ENCODE assay signal across 13 mouse cellular contexts in the genomic region with DNA sequence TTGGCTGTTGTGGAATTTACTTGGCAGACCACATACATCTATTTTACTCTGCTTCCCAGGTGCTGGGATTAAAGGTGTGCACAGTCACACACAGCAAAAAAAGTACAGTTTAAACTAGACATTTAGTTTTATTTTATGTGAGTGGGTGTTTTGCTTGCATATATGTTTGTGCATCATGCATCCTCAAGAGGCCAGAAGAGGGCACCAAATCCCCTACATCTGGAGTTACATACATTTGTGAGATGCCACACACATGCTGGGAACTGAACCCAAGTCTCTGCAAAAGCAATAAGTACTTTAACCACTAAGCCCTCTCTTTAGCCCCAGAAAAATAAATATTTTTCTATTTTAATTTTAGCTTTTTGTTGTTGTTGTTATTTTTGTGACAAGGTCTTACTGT.
A peak's percentile ranks its signal among the peaks of the same experiment; 100 is the strongest.
DNase-seq lines count a peak whose midpoint lies in the region; ATAC-seq and TF ChIP-seq lines count a peak whose summit lies in the region.
"Had no signal": no experiment of that assay in that cellular context is flagged by ENCODE, and none has a peak within 500 bp of the region (broad histone marks: within the 10 kb centered on the region; RNA-seq: fewer than 3 reads in every experiment).

No protein-coding gene starts in this region.

- peak; percentile 54 for TF ChIP-seq RAD21 in MEL (IDR thresholded peaks at IDR 0.05; ENCODE audit: low read depth, low read length)

- no peak overlapping the region for H3K4me2 ChIP-seq in midbrain, postnatal 0 days (ENCODE audit: low read depth, low read length, poor library complexity, severe bottlenecking)

- peak; percentile 35; the same call in 1 of the 2 replicates for TF ChIP-seq CTCF in layer of hippocampus, adult 2 months (conservative IDR thresholded peaks at IDR 0.05)
- TF ChIP-seq CTCF in MEL (IDR thresholded peaks at IDR 0.05 in 2 of 3, conservative IDR thresholded peaks at IDR 0.05 in 1 of 3; ENCODE audit: control insufficient read depth in 1 of 3, insufficient read depth in 1 of 3, low read depth in 2 of 3, low read length in 3 of 3, poor library complexity in 1 of 3, severe bottlenecking in 1 of 3): peak; percentile 23 to 54 (median 26); a peak in 4 of 6 replicates
- TF ChIP-seq CTCF in midbrain, postnatal 0 days (IDR thresholded peaks at IDR 0.05): no peak

- H3K9ac ChIP-seq in MEL (ENCODE audit: control insufficient read depth, low read depth, low read length, poor library complexity, severe bottlenecking): no peak overlapping the region
- no peak overlapping the region for H3K9ac ChIP-seq in midbrain, postnatal 0 days (replicated peaks; ENCODE audit: low read length, poor library complexity, severe bottlenecking)

- TF ChIP-seq POLR2A in MEL (IDR thresholded peaks at IDR 0.05; ENCODE audit: control insufficient read depth in 1 of 2, insufficient read depth in 1 of 2, low read depth in 1 of 2, low read length in 2 of 2, poor library complexity in 1 of 2): no peak

- peaks cover 0 to 2% of the 10 kb centered on the region in 2 experiments; a peak in 1 of 4 replicates for H3K36me3 ChIP-seq in MEL (ENCODE audit: control insufficient read depth in 1 of 2, insufficient read depth in 2 of 2, low read length in 2 of 2)
- H3K36me3 ChIP-seq in midbrain, postnatal 0 days (ENCODE audit: insufficient read depth, low read length): no peaks in the 10 kb centered on the region

- no peaks in the 10 kb centered on the region for H3K79me2 ChIP-seq in MEL (ENCODE audit: control insufficient read depth, insufficient read depth, low read length, poor library complexity)

- no peaks in the 10 kb centered on the region for H3K27me3 ChIP-seq in MEL (ENCODE audit: control insufficient read depth in 1 of 2, insufficient read depth in 2 of 2, low read length in 2 of 2)
- H3K27me3 ChIP-seq in midbrain, postnatal 0 days (ENCODE audit: insufficient read depth, low read length): no peaks in the 10 kb centered on the region

- H3K4me3 ChIP-seq in layer of hippocampus, adult 2 months: no peak overlapping the region
- H3K4me3 ChIP-seq in MEL (ENCODE audit: control insufficient read depth in 1 of 2, insufficient read depth in 1 of 2, low read depth in 2 of 2, low read length in 2 of 2): no peak overlapping the region
- H3K4me3 ChIP-seq in midbrain, postnatal 0 days (ENCODE audit: low read depth, low read length): no peak overlapping the region
- H3K4me3 ChIP-seq: midbrain, embryonic 10.5 days had no signal

- H3K4me1 ChIP-seq in MEL (ENCODE audit: control insufficient read depth in 1 of 2, insufficient read depth in 2 of 2, low read length in 2 of 2): peaks cover 0 to 1% of the 10 kb centered on the region in 2 experiments; a peak in 2 of 4 replicates
- H3K4me1 ChIP-seq in midbrain, postnatal 0 days (ENCODE audit: insufficient read depth, low read length): no peaks in the 10 kb centered on the region
- H3K4me1 ChIP-seq: midbrain, embryonic 10.5 days had no signal

- ATAC-seq in midbrain, postnatal 0 days (ENCODE audit: low FRiP score): no peak

- no peaks in the 10 kb centered on the region for H3K9me3 ChIP-seq in MEL (replicated peaks; ENCODE audit: insufficient read depth, low read length)
- no peaks in the 10 kb centered on the region for H3K9me3 ChIP-seq in midbrain, postnatal 0 days (ENCODE audit: low read length)
- H3K9me3 ChIP-seq: midbrain, embryonic 10.5 days had no signal

- no peak for TF ChIP-seq EP300 in MEL (IDR thresholded peaks at IDR 0.05; ENCODE audit: low read depth in 1 of 2, low read length in 2 of 2)

- H3K27ac ChIP-seq in layer of hippocampus, adult 2 months: no peak overlapping the region
- no peak overlapping the region for H3K27ac ChIP-seq in MEL (ENCODE audit: control insufficient read depth, low read depth, low read length)
- no peak overlapping the region for H3K27ac ChIP-seq in midbrain, postnatal 0 days (ENCODE audit: low read depth, low read length)
- H3K27ac ChIP-seq: midbrain, embryonic 10.5 days had no signal

- DNase-seq in embryo, embryonic 10.5 days (ENCODE audit: low spot score): peak; percentile 9
- no peak for DNase-seq in embryo, embryonic 10 days (ENCODE audit: low spot score)
- DNase-seq in layer of hippocampus, adult 2 months (ENCODE audit: low spot score in 2 of 2): no peak
- no peak for DNase-seq in layer of hippocampus, adult 8-10 months (ENCODE audit: low spot score in 2 of 2)
- peak; percentile 52 for DNase-seq in MEL (ENCODE audit: low read depth, low spot score)
- peak; percentile 54 for DNase-seq in naive thymus-derived CD4-positive, alpha-beta T cell, adult 2 months (ENCODE audit: low read depth)
- no peak for DNase-seq in gastrocnemius, postnatal 4 days (ENCODE audit: low spot score in 2 of 2)
- DNase-seq in midbrain, postnatal 0 days (ENCODE audit: low spot score): no peak
- DNase-seq: adrenal gland, adult 2 months; cerebellum, adult 2 months; layer of hippocampus, postnatal 36 days; right cerebral cortex, postnatal 4 days had no signal

TF ChIP-seq in MEL, 35 proteins besides CTCF, POLR2A, EP300 and RAD21:
- TF ChIP-seq MXI1 (IDR thresholded peaks at IDR 0.05; ENCODE audit: low read depth, low read length) (no peak), CHD1 (IDR thresholded peaks at IDR 0.05; ENCODE audit: low read depth, low read length) (no peak), NRF1 (IDR thresholded peaks at IDR 0.05; ENCODE audit: insufficient read depth, low read depth, low read length, poor library complexity, severe bottlenecking) (no peak), SMC3 (IDR thresholded peaks at IDR 0.05; ENCODE audit: low read depth, low read length) (peak; percentile 54), MEF2A (IDR thresholded peaks at IDR 0.05; ENCODE audit: extremely low read depth, insufficient replicate concordance, low read depth, low read length, poor library complexity, severe bottlenecking) (no peak)

Comparison
In these comparisons a context has a peak if more than half of its experiments do, and no peak if none do; other contexts are left out.
1. DNase-seq: peak in embryo, embryonic 10.5 days (single experiment), MEL (single experiment) and naive thymus-derived CD4-positive, alpha-beta T cell, adult 2 months (single experiment); none in embryo, embryonic 10 days (single experiment), layer of hippocampus, adult 2 months (0 of 2), layer of hippocampus, adult 8-10 months (0 of 2), gastrocnemius, postnatal 4 days (0 of 2) and midbrain, postnatal 0 days (single experiment).